Mouse (Mus musculus) small intestine, adult 2 months (tissue): ENCODE data around the gene Slc12a5. TPM values are rescaled to one million over a fixed set of nuclear protein-coding genes. Genes with fewer than 3 reads are reported as not detected.

Experiments used
- H3K27ac ChIP-seq: fragments of 200-500 bp; 2 replicates; pipeline ENCODE4 v1.5.1; 2012; ENCODE audit warnings: low read depth, low read length, control low read depth, inconsistent platforms; ENCODE audit not compliant: insufficient read depth
- H3K27me3 ChIP-seq: fragments of 200-500 bp; 2 replicates; pipeline ENCODE4 v1.6.1; 2012; ENCODE audit warnings: mild to moderate bottlenecking, moderate library complexity, low read length, inconsistent platforms; ENCODE audit not compliant: control insufficient read depth, insufficient read depth
- H3K36me3 ChIP-seq: fragments of 200-500 bp; 2 replicates; pipeline ENCODE4 v1.6.1; 2012; ENCODE audit warnings: mild to moderate bottlenecking, low read length, control low read depth, inconsistent platforms; ENCODE audit not compliant: control insufficient read depth, insufficient read depth
- H3K4me1 ChIP-seq: fragments of 200-500 bp; 2 replicates; pipeline ENCODE4 v1.6.1; 2012; ENCODE audit warnings: low read length, inconsistent platforms, mixed read lengths; ENCODE audit not compliant: control insufficient read depth, insufficient read depth, insufficient read length
- H3K4me3 ChIP-seq: fragments of 200-500 bp; 2 replicates; pipeline ENCODE4 v1.5.1; 2012; ENCODE audit warnings: low read depth, mild to moderate bottlenecking, control low read depth, inconsistent platforms, low read length, moderate library complexity
- CTCF ChIP-seq: fragments of 200-500 bp; IDR thresholded peaks from 2 replicates; pipeline ENCODE4 v1.5.1; 2012; ENCODE audit warnings: low read depth, mild to moderate bottlenecking, control low read depth, inconsistent platforms, low read length, moderate library complexity, mixed read lengths; ENCODE audit not compliant: insufficient replicate concordance, insufficient read length; ENCODE audit errors: extremely low read depth
- POLR2A ChIP-seq: fragments of 200-500 bp; IDR thresholded peaks from 2 replicates; pipeline ENCODE4 v1.6.1; 2012; ENCODE audit warnings: low read depth, mild to moderate bottlenecking, control low read depth, inconsistent platforms, low read length, moderate library complexity
- WGBS: fragments of 180-500 bp; shearing (Covaris S2); methylation state at CpG from one replicate; pipeline ENCODE4 v1.1.7; 2018; 5-methylcytosine and 5-hydroxymethylcytosine counted together
- polyA plus RNA-seq: library from polyadenylated mRNA; depleted of rRNA; stranded (reverse); fragments of >200 nt; gene quantifications from 2 replicates; pipeline ENCODE4 v1.2.3, GENCODE M21; 2012

The Slc12a5 gene
- polyA plus RNA-seq, 1 experiment, result 0.60 TPM

DNA sequence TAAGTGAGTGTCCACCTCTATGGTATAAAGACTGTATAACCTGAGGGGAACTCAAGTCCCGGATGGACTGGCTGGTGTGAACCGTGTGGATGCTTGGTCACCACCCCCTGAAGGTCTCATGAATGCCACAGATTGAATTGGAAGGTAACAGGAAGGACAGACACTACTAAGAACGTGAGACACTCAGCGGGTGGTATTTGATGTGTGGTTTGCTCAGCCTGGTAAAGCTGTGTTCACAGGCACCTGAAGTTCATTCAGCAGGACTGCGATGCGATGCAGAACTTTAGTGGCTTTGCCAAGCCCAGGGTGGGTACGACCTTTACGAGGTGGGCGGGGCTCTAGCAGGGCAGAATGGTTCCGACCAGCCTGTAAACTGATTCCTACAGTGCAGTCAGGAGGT lies 43.2 kb upstream of the Slc12a5 start:
- TF ChIP-seq CTCF, result no peak
- no peak for TF ChIP-seq POLR2A
- H3K36me3 ChIP-seq, result no peaks in the 10 kb centered on the region
- no peak overlapping the region for H3K27ac ChIP-seq
- no peaks in the 10 kb centered on the region for H3K27me3 ChIP-seq
- no peak overlapping the region for H3K4me3 ChIP-seq
- peaks cover 8% of the 10 kb centered on the region; the same call in 1 of the 2 replicates for H3K4me1 ChIP-seq
- 45% methylated on average over 10 of the region's 10 CpGs for WGBS

DNA sequence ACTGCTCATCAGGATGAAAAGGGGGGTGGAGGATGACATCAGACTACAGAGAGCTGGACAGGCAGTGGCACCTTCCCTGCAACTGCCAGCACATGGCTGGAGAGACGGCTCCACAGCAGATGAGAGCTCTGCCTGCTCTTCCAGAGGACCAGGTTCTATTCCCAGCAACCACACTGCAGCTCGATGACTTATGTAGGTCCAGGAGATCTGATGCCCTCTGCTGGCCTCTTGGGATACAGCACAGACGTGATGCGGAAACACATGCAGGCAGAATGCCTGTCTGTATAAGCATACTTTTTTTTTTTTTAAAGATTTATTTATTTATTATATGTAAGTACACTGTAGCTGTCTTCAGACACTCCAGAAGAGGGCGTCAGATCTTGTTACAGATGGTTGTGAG lies 42.3 kb upstream of the Slc12a5 start:
- H3K27ac ChIP-seq, result no peak overlapping the region
- H3K36me3 ChIP-seq, result no peaks in the 10 kb centered on the region
- TF ChIP-seq CTCF (peak; percentile 39; the same call in 1 of the 2 replicates), POLR2A (no peak)
- H3K4me3 ChIP-seq, result no peak overlapping the region
- whole genome bisulfite sequencing, result 80% methylated on average over 5 of the region's 5 CpGs
- peaks cover 4% of the 10 kb centered on the region; the same call in 1 of the 2 replicates for H3K4me1 ChIP-seq
- H3K27me3 ChIP-seq, result no peaks in the 10 kb centered on the region

DNA sequence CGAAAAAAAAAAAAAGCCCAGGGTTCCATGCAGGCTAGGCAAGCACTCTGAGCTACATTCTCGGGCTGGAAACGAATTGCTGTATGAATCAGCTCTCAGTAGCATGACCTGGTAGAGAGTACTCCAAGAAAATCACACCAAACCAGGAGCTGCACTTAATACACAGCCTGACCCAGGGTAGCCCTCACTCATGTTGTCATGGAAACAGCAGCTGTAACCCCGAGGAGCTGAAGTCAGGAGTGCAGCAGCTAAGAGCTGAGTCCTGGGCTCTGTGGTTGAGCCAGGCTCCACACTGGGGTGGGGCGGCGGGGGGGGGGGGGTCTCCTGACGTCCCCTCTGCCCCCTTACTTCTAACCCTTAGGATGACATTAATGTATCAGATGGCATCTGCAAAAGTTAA lies 38.6 kb upstream of the Slc12a5 start:
- 68% methylated on average over 7 of the region's 7 CpGs for WGBS
- H3K36me3 ChIP-seq, result no peaks in the 10 kb centered on the region
- H3K4me3 ChIP-seq, result no peak overlapping the region
- H3K27me3 ChIP-seq, result no peaks in the 10 kb centered on the region
- H3K27ac ChIP-seq, result no peak overlapping the region
- no peaks in the 10 kb centered on the region; the same call in 1 of the 2 replicates for H3K4me1 ChIP-seq
- TF ChIP-seq CTCF (no peak), POLR2A (no peak)

DNA sequence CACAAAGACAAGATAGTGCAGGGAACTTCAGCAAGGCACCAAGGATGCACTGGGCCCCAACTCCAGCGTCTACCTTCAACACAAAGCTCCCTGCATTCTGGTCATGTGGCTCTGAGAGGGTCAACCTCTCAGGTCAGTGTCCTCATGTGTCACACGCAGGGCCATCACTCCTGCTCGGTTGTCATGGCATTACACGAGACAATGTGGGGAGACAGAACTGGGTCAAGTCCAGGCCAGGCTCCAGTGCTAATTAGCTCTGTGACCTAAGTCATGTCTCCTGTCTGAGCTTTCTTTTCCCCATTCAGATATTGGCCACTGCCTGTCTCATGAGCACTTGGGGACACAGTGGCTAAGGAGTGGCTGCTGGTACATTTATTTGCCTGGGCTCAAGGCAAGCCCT lies 37.3 kb upstream of the Slc12a5 start:
- 81% methylated on average over 4 of the region's 4 CpGs for WGBS
- TF ChIP-seq CTCF (no peak), POLR2A (no peak)
- Histone ChIP-seq H3K4me3 (no peak overlapping the region), H3K36me3 (no peaks in the 10 kb centered on the region), H3K4me1 (no peaks in the 10 kb centered on the region), H3K27me3 (no peaks in the 10 kb centered on the region), H3K27ac (no peak overlapping the region)

DNA sequence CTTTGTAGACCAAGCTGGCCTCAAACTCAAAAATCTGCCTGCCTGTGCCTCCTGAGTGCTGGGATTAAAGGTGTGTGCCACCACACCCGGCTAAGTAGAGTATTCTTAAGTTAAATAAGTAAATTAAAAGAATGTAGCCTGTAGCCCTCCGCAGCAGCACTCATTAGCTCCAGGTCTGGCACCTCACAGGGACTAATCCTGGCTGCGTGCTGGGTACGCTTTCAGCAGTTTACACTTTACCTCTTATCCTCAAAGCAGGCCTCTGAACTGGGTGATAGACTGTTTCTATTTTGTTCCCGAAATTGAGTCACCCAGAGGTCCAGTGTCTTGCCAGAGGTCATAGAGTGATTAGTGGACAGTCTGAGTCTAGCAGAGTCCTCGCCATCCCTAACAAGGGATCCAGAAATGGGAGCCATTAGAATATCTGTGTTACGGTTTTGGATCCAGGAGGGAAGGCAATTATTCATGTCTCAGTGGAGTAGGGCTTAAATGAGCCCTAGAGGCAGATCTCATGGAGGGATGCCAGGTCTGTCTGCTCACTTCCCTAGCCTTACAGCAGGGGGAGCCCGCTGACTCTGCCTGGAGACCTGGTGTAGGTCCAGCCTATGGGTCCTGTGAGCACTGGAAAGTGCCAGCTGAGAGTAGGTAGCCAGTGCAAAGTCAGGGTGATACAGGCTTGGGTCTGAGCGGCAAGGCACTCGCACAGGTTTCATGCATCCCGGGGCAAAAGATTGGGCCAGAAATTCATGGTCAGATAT lies 36.3 kb upstream of the Slc12a5 start:
- Histone ChIP-seq H3K4me3 (no peak overlapping the region), H3K27me3 (no peaks in the 10 kb centered on the region), H3K4me1 (no peaks in the 10 kb centered on the region), H3K36me3 (no peaks in the 10 kb centered on the region), H3K27ac (no peak overlapping the region)
- WGBS, result 38% methylated on average over 11 of the region's 11 CpGs
- peak; percentile 83 for TF ChIP-seq CTCF
- no peak for TF ChIP-seq POLR2A

DNA sequence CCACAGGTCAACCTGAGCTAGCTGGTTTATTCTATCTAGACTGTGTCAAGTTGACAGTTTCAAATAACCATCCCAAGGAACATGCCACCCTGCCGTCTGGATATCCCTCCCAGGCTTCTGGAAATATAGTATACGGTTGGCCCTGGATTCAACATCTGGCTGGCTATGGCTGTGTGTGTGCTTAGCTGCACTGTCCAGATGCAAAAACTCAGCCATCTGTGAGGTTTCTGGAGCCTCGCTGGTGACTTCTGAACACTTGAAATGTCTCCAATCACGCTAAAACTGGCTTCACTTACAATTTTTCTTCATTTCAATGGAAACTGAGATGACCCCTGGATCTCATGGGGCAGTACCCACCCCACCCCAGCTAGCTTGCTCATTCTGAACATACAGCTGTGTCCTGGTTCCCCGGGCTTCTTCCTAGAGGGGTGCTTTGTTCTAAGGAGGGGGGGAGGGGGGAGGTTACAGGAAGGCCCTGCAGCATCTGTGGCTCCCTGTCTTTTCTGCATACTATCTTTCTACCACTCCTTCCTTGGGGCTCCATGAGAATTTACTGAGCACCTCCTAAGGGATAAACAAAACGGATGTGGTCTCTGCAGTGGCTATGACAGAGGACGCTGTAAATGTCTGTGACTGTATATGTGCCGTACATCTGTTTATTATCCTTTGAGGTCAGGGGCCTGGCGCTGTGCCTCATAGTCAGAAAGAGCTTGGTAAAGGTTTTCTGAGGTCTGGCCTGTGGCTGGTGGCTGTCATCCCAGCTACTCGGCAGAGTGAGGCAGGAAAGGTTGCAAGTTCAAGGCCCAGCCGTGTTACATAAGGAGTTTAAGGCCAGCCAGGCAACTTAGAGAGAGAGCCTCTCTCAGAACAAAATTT lies 29.7 kb upstream of the Slc12a5 start:
- no peaks in the 10 kb centered on the region for H3K4me1 ChIP-seq
- H3K27ac ChIP-seq, result no peak overlapping the region
- no peaks in the 10 kb centered on the region for H3K36me3 ChIP-seq
- TF ChIP-seq CTCF (no peak), POLR2A (no peak)
- WGBS, result 53% methylated on average over 11 of the region's 11 CpGs
- H3K4me3 ChIP-seq, result no peak overlapping the region
- no peaks in the 10 kb centered on the region for H3K27me3 ChIP-seq

DNA sequence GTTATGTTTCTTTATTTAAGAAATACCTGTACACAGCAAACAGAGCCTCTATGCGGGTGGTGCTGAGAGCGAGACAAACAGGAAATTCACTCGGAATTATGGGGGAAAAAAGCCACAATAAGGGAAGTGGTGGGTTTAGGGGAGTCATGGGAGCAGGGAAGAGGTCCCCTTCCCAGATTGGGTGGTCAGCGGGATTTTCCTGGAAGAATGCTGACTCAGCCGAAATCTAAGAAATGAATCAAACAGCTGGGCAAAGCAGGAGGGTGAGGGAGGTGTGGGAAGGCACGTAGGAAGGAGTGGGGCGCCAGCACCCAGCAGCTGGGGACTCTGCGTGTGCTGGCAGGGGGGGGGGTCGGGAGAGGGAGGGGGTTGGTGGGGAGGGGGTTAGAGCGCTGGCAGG lies 27.1 kb upstream of the Slc12a5 start:
- 40% methylated on average over 8 of the region's 10 CpGs for WGBS
- H3K27ac ChIP-seq, result no peak overlapping the region
- no peak overlapping the region for H3K4me3 ChIP-seq
- 0 out of 2 replicates have a peak, but pooled peaks cover 4% of the 10 kb centered on the region for H3K27me3 ChIP-seq
- no peaks in the 10 kb centered on the region for H3K36me3 ChIP-seq
- peaks cover 3% of the 10 kb centered on the region; the same call in 1 of the 2 replicates for H3K4me1 ChIP-seq
- TF ChIP-seq CTCF, result no peak
- TF ChIP-seq POLR2A, result no peak
